Mouse (Mus musculus) liver, embryonic 13.5 days (tissue): Measurements from ENCODE around the gene Appl2. TPM values are rescaled to one million over a fixed set of nuclear protein-coding genes. Genes with fewer than 3 reads are reported as not detected.

ENCODE experiments used
- ATAC-seq: fragments of 200-750 bp; cut with Nextera tagmentation; 2 replicates; pipeline ENCODE4 v1.8.0; 2017; ENCODE audit warnings: low read depth, mild to moderate bottlenecking, moderate number of reproducible peaks, moderate library complexity
- DNase-seq: peaks from one replicate; pipeline ENCODE4 v3.0.0; 2022
- H3K27ac ChIP-seq: fragments of 300-500 bp; sonication (generic); 2 replicates; pipeline ENCODE4 v1.5.1; 2015; ENCODE audit warnings: moderate library complexity, mild to moderate bottlenecking, inconsistent platforms
- H3K27me3 ChIP-seq: fragments of 300-500 bp; sonication (generic); 2 replicates; pipeline ENCODE4 v1.6.1; 2015; ENCODE audit warnings: mild to moderate bottlenecking, inconsistent platforms
- H3K36me3 ChIP-seq: fragments of 300-500 bp; sonication (generic); 2 replicates; pipeline ENCODE4 v1.6.1; 2015; ENCODE audit warnings: mild to moderate bottlenecking, inconsistent platforms
- H3K4me1 ChIP-seq: fragments of 300-500 bp; sonication (generic); replicated peaks from 2 replicates; pipeline ENCODE4 v1.6.1; 2015; ENCODE audit warnings: inconsistent platforms
- H3K4me2 ChIP-seq: fragments of 300-500 bp; sonication (generic); 2 replicates; pipeline ENCODE4 v1.6.1; 2015; ENCODE audit warnings: inconsistent platforms, mild to moderate bottlenecking, moderate library complexity
- H3K4me3 ChIP-seq: fragments of 300-500 bp; sonication (generic); replicated peaks from 2 replicates; pipeline ENCODE4 v1.5.1; 2015; ENCODE audit warnings: mild to moderate bottlenecking, inconsistent platforms
- H3K9ac ChIP-seq: fragments of 300-500 bp; sonication (generic); 2 replicates; pipeline ENCODE4 v1.6.1; 2015; ENCODE audit warnings: mild to moderate bottlenecking, inconsistent platforms
- H3K9me3 ChIP-seq: fragments of 300-500 bp; sonication (generic); replicated peaks from 2 replicates; pipeline ENCODE4 v1.6.1; 2016; ENCODE audit warnings: inconsistent platforms
- WGBS: fragments of 180-500 bp; shearing (Covaris S2); methylation state at CpG from one replicate; pipeline ENCODE4 v1.1.7; 2015; ENCODE audit not compliant: insufficient replicate concordance; 5-methylcytosine and 5-hydroxymethylcytosine counted together
- polyA plus RNA-seq: library from polyadenylated mRNA; unstranded; fragments of >200 nt; fragmentation: Nextera tagmentation; extraction: Ambion mirVana; gene quantifications from 2 replicates; pipeline ENCODE4 v1.2.1, GENCODE M21; 2015

The Appl2 gene
- polyA plus RNA-seq, 1 experiment from 2014 or later: 8.5 TPM

DNA sequence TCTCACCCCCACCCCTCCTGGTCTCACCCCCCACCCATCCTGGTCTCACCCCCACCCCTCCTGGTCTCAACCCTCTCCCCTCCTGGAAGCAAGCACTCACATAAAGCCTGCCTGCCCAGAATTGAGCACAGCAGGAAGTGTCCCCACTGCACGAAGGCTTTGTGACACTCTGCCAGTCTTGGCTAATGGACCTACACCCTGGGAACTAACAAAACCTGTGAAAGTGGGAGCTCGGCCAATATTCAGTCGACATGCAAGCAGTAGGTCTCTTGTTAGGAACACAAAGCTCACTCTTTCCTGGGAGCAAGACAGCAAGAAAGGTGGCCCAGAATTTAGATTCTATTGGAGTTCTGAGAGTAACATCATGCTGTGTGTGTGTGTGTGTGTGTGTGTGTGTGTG is 17.6 kb downstream of the Appl2 start:
- 47% methylated on average over 3 of the region's 3 CpGs for WGBS
- ATAC-seq (no peak), DNase-seq (no peak)
- no peaks in the 10 kb centered on the region; the same call in 1 of the 2 replicates for H3K36me3 ChIP-seq
- no peaks in the 10 kb centered on the region for H3K9me3 ChIP-seq
- no peak overlapping the region for H3K9ac ChIP-seq
- H3K4me1 ChIP-seq: peaks cover 15% of the 10 kb centered on the region
- no peak overlapping the region for H3K27ac ChIP-seq
- no peak overlapping the region for H3K4me3 ChIP-seq
- H3K27me3 ChIP-seq: no peaks in the 10 kb centered on the region
- no peak overlapping the region for H3K4me2 ChIP-seq

- ATAC-seq (no peak), DNase-seq (no peak)
- H3K9ac ChIP-seq: no peak overlapping the region
- H3K4me2 ChIP-seq: no peak overlapping the region
- H3K4me3 ChIP-seq: no peak overlapping the region
- H3K4me1 ChIP-seq: peaks cover 7% of the 10 kb centered on the region
- H3K36me3 ChIP-seq: no peaks in the 10 kb centered on the region; the same call in 1 of the 2 replicates
- no peaks in the 10 kb centered on the region for H3K27me3 ChIP-seq
- no peak overlapping the region for H3K27ac ChIP-seq
- no peaks in the 10 kb centered on the region for H3K9me3 ChIP-seq
- WGBS: 76% methylated on average over 5 of the region's 5 CpGs
These were observed 18.7 kb downstream of the Appl2 start for GRCm38 (mm10) chr10:83629878-83630277.

DNA sequence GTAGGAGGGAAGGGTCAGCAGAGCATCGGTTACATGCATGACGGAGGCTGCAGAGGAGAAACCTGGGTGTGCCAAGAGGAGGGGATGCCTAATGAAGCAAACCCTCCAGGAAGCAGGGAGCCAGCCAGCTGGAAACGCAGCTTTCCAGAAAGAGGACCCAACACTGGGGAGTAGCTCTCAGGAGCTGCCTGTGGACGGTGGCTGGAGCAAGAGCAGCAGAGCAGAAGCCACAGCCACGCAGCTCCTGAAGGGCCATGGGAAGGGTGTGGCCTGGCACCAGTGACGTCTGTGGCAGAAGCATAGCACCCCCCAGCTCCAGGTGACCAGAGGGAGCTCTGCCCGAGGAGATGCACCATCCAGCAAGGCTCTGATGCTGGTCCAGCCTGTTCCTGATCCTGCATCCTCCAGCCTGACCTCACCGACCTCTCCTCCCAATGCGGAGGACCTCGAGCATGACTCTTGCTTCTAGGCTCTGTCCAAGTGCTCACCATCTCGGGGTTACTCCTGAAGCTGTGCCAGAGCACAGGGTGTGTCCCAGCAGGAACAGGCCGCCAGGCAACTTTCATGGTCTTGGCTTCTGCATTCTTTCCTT is 19.3 kb downstream of the Appl2 start:
- 69% methylated on average over 12 of the region's 12 CpGs for WGBS
- no peak overlapping the region for H3K27ac ChIP-seq
- no peak for DNase-seq

GRCm38 (mm10) chr10:83628241-83628640 is 20.3 kb downstream of the Appl2 start:
- no peak overlapping the region for H3K27ac ChIP-seq
- DNase-seq (no peak), ATAC-seq (no peak)
- H3K4me3 ChIP-seq: no peak overlapping the region
- no peak overlapping the region for H3K4me2 ChIP-seq
- 76% methylated on average over 4 of the region's 4 CpGs for WGBS
- no peaks in the 10 kb centered on the region; the same call in 1 of the 2 replicates for H3K36me3 ChIP-seq
- no peaks in the 10 kb centered on the region for H3K27me3 ChIP-seq
- no peaks in the 10 kb centered on the region for H3K4me1 ChIP-seq
- no peak overlapping the region for H3K9ac ChIP-seq
- no peaks in the 10 kb centered on the region for H3K9me3 ChIP-seq

More for the DNA sequence above, 19.3 kb downstream of the Appl2 start:
- Histone ChIP-seq H3K4me3 (no peak overlapping the region), H3K9ac (no peak overlapping the region), H3K36me3 (no peaks in the 10 kb centered on the region; the same call in 1 of the 2 replicates), H3K27me3 (no peaks in the 10 kb centered on the region), H3K9me3 (no peaks in the 10 kb centered on the region), H3K4me2 (no peak overlapping the region), H3K4me1 (peaks cover under 1% of the 10 kb centered on the region; the same call in 1 of the 2 replicates)
- no peak for ATAC-seq

DNA sequence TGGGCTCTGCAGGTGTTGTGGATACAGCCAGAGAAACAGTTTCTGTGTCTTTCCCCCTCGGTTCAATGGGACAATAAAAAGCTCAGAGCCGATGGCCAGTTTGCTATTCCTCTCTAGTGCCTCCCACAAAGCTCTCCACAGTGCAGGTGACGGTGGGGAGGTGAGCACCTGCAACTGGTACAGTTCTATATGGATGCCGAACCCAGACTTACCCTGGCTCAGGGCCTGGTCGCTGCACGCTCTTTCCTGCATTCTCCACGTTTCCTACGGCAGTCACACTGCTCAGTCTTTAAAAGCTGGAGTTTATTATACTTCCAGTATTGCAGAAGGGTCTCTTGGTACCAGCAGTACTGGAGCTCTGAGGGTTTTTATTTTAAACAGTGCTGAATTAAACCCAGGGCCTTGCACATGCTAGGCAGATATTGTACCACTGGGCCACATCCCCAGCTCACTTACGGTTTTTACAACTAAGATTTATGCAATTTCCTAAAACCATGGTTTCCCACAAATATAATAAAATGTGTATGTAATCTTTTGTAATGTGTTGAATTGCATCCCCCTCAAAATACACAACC is 21.3 kb downstream of the Appl2 start:
- no peak overlapping the region for H3K4me2 ChIP-seq
- 77% methylated on average over 9 of the region's 9 CpGs for WGBS
- H3K9me3 ChIP-seq: no peaks in the 10 kb centered on the region
- no peaks in the 10 kb centered on the region; the same call in 1 of the 2 replicates for H3K36me3 ChIP-seq
- DNase-seq: no peak
- no peaks in the 10 kb centered on the region for H3K4me1 ChIP-seq
- H3K27ac ChIP-seq: no peak overlapping the region
- H3K4me3 ChIP-seq: no peak overlapping the region
- no peak overlapping the region for H3K9ac ChIP-seq
- ATAC-seq: no peak
- H3K27me3 ChIP-seq: no peaks in the 10 kb centered on the region

- Histone ChIP-seq H3K27me3 (no peaks in the 10 kb centered on the region), H3K4me1 (no peaks in the 10 kb centered on the region), H3K4me3 (no peak overlapping the region), H3K36me3 (peaks cover 3% of the 10 kb centered on the region; the same call in 1 of the 2 replicates), H3K9ac (no peak overlapping the region), H3K9me3 (no peaks in the 10 kb centered on the region), H3K27ac (no peak overlapping the region), H3K4me2 (no peak overlapping the region)
- WGBS: 77% methylated on average over 12 of the region's 12 CpGs
- no peak for DNase-seq
- ATAC-seq: no peak
These were observed 23.7 kb downstream of the Appl2 start for GRCm38 (mm10) chr10:83624841-83625240.

- H3K9ac ChIP-seq: no peak overlapping the region
- no peak overlapping the region for H3K4me2 ChIP-seq
- no peaks in the 10 kb centered on the region for H3K4me1 ChIP-seq
- no peak overlapping the region for H3K4me3 ChIP-seq
- no peaks in the 10 kb centered on the region for H3K27me3 ChIP-seq
- no peak for ATAC-seq
- no peak for DNase-seq
- no peak overlapping the region for H3K27ac ChIP-seq
- H3K36me3 ChIP-seq: peaks cover 6% of the 10 kb centered on the region; the same call in 1 of the 2 replicates
- no peaks in the 10 kb centered on the region for H3K9me3 ChIP-seq
- 63% methylated on average over 8 of the region's 8 CpGs for WGBS
These were observed 24.5 kb downstream of the Appl2 start for GRCm38 (mm10) chr10:83624065-83624464.

DNA sequence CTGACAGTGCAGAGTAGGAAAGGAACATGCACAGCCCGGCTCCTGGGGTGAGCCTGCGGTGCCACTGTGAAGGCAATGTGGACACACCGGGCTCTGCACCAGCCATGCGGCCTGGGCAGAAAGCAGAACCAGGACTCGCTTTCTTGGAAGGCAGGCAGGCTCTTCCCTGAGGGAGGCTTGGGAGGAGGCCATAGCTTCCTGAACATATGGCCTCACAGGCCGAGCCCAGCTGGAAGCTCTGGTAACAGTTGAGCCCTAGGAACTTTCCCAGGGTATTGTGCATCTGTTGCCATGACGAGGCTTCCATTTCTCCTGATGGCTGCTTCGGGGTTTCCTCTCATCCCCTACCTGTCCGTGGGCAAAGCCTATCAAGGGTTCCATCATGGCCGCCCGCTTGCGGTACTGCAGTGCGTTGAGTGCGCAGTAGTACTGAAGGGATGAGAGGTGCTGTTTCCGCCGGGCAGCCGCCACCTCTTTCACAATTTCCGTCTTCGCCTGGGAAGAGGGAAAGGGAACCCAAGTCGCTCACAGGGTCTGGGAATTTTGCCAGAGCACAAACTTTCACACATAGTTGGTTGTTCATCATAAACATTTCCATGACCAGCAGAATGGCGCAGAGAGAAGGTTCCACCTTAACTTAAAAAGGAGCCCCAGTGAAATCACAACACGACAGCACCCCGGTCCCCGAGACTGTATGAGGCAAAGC is 28.0 kb downstream of the Appl2 start:
- Histone ChIP-seq H3K9me3 (no peaks in the 10 kb centered on the region), H3K4me1 (no peaks in the 10 kb centered on the region), H3K4me3 (no peak overlapping the region), H3K9ac (no peak overlapping the region), H3K27me3 (no peaks in the 10 kb centered on the region), H3K4me2 (no peak overlapping the region), H3K27ac (no peak overlapping the region), H3K36me3 (peaks cover 6% of the 10 kb centered on the region; the same call in 1 of the 2 replicates)
- WGBS: 86% methylated on average over 24 of the region's 24 CpGs
- DNase-seq: no peak
- ATAC-seq: no peak

- Histone ChIP-seq H3K9ac (no peak overlapping the region), H3K4me3 (no peak overlapping the region), H3K9me3 (no peaks in the 10 kb centered on the region), H3K27me3 (no peaks in the 10 kb centered on the region), H3K27ac (no peak overlapping the region), H3K4me2 (no peak overlapping the region), H3K4me1 (no peaks in the 10 kb centered on the region), H3K36me3 (peaks cover 6% of the 10 kb centered on the region; the same call in 1 of the 2 replicates)
- ATAC-seq (no peak), DNase-seq (no peak)
- WGBS: 74% methylated on average over 12 of the region's 12 CpGs
These were observed 29.6 kb downstream of the Appl2 start for GRCm38 (mm10) chr10:83618819-83619440.

DNA sequence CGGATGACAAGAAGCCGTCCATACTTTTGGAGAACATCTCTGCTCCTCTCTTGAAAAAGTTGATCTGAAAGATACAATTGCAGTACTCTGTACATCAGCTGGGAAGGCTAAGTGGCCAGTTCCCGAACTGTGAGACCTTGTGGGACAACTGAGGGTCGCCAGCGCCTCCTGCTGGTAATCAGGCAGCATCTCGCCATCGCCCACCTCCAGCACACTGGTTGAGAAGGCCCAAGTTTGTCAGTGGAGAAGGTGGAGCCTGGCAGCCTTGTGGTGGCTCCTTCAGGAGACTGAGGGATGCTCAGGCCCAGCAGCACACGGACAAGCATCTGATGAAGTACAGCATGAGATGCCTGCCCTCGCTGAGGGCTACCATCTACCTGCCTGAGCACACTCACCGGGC is 31.2 kb downstream of the Appl2 start:
- Histone ChIP-seq H3K27ac (no peak overlapping the region), H3K9me3 (no peaks in the 10 kb centered on the region), H3K27me3 (no peaks in the 10 kb centered on the region), H3K4me1 (no peaks in the 10 kb centered on the region), H3K36me3 (peaks cover 6% of the 10 kb centered on the region; the same call in 1 of the 2 replicates), H3K4me3 (no peak overlapping the region), H3K4me2 (no peak overlapping the region), H3K9ac (no peak overlapping the region)
- ATAC-seq (0 out of 2 replicates have a peak, but pooled peaks have one; percentile 15), DNase-seq (peak; percentile 11)
- WGBS: 57% methylated on average over 10 of the region's 10 CpGs

DNA sequence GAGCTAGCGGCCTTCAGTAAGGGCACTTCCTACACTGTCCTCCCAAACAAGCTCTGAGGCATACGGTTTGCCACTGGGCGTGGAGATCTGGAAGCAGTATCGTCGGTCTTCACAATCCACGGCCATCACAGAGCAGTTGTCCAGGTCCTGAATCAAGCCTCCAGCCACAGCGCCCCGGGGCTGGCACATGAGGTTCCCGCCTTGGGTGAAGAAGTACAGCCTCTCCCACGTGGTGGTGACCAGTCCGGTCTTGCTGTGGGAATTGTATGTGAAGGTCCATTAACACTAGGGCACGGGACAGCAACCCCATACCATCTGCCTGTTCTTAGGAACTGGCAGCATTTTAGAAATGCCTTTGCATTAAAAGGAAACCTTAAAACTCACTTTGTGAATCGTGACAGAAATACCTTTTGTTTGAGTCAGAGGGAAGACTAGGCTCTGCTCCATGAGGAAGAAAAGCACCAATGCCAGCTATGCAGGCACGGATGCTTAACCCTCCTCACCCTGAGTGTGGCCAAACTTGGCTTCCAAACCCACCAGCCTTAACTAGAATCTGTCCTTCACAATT is 35.8 kb downstream of the Appl2 start:
- Histone ChIP-seq H3K4me2 (no peak overlapping the region), H3K9me3 (no peaks in the 10 kb centered on the region), H3K9ac (no peak overlapping the region), H3K27ac (no peak overlapping the region), H3K4me1 (no peaks in the 10 kb centered on the region), H3K27me3 (no peaks in the 10 kb centered on the region), H3K36me3 (peaks cover 13% of the 10 kb centered on the region; the same call in 1 of the 2 replicates), H3K4me3 (no peak overlapping the region)
- WGBS: 77% methylated on average over 14 of the region's 14 CpGs
- no peak for DNase-seq
- no peak for ATAC-seq
